Mouse (Mus musculus) liver, adult 2 months (tissue): Measurements from ENCODE around the gene Csmd2.

Experiments
- CTCF ChIP-seq: fragments of 200-500 bp; IDR thresholded peaks from 2 replicates; pipeline ENCODE4 v1.5.1; 2011; ENCODE audit warnings: low read depth, low read length, control low read depth
- POLR2A ChIP-seq: fragments of 200-500 bp; IDR thresholded peaks from 2 replicates; pipeline ENCODE4 v1.6.1; 2011; ENCODE audit warnings: low read length, control low read depth; ENCODE audit not compliant: insufficient read depth; ENCODE audit errors: extremely low read depth

DNA sequence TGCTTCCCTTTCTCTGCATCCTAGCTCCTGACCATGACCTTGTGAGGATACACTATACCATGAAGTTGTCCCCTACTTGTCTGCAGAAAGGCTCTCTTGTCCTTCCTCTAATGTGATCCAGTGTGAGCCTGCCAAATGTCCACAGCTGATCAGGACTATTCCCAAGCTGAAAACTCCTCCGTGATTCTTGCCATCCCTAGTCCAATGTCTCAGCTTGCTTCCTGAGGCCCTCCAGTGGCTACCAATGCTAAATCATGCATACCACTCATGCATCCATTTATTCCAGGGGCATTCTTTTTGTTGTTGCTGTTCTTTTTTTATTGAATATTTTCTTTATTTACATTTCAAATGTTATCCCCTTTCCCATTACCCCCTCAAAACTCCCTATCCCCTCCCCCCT lies 251.5 kb downstream of the Csmd2 start:
- TF ChIP-seq POLR2A (no peak), CTCF (no peak)
